Mouse (Mus musculus) spleen, adult 10 weeks (tissue): ENCODE data around the gene Lhx2. TPM values are rescaled to one million over a fixed set of nuclear protein-coding genes. Genes with fewer than 3 reads are reported as not detected.

Source experiments
- polyA plus RNA-seq: library from polyadenylated mRNA; stranded (reverse); fragments of 350-450 nt; fragmentation: Illumina TruSeq; extraction: RNeasy Lipid Tissue Mini Kit (QIAGEN cat#74804); gene quantifications from one replicate; pipeline ENCODE4 v1.2.3, GENCODE M21; 2015; ENCODE audit warnings: low replicate concordance; ENCODE audit not compliant: insufficient read depth

The Lhx2 gene
- polyA plus RNA-seq, result 0.08 TPM

DNA sequence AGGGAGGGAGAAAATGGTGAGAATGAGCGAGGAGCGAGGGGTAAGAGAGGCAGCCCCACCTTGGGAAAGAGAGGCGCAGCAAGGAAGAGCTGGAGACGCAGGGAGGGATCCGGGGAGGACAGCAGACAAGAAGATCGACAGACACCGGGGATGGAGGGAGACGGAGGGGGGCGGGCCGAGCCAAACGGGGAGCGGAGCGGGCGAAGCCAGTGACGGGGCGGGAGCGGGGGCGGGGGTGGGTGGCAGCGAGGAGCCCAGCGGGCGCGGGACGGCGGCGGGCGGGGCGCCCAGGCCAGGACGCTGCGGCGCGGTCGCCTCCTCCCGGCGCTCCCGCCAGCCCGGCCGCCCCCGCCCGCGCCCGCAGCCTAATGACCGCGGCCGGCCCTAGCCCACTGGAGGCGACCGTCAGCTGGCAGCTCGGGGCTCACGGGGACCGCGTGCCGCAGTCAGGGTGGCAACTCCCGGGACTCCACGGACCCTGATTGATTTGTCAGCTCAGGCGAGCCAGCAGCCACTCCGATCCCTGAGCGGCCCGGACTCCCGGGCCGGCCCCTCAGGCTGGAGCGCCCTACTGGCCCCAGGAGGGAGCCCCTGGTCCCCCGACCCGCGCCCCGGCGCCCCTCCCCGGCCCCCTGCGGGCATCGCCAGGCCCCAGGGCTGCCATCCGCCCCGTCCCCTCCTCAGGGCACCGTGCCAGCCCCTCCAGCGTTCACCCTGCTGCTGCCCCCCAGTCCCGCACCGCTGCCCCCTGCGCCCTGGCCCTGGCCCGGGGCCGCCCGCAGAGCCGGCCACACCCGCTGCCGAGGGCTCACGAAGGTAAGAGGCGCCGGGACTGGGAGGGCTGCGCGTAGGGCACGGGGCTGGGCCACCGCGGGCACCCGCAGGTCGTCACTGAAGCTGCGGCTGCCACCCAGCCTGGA, at the start of gene Lhx2:
Lhx2 (plus strand) TSS at position 292 of the 920 bp plus-strand sequence.

Other genes with a start within 250 kb of the Lhx2 start
- 21.0 TPM for gene Dennd1a, start 51.9 kb upstream of the Lhx2 start, polyA plus RNA-seq
- gene Nek6, start 172.4 kb downstream of the Lhx2 start, polyA plus RNA-seq, result 10.8 TPM